Mouse (Mus musculus) brain, embryonic 14.5 days (tissue): ENCODE data around the gene Rgma.

Experiments used
- CTCF ChIP-seq: fragments of 200-500 bp; IDR thresholded peaks from 2 replicates; pipeline ENCODE4 v1.5.1; 2012; ENCODE audit warnings: inconsistent platforms, mild to moderate bottlenecking, moderate library complexity, borderline replicate concordance; ENCODE audit not compliant: insufficient read depth, insufficient read length; ENCODE audit errors: extremely low read depth
- POLR2A ChIP-seq: fragments of 200-500 bp; IDR thresholded peaks from 2 replicates; pipeline ENCODE4 v1.6.1; 2012; ENCODE audit warnings: mild to moderate bottlenecking, inconsistent platforms, borderline replicate concordance; ENCODE audit not compliant: poor library complexity, insufficient read depth, insufficient read length, severe bottlenecking; ENCODE audit errors: extremely low read depth

DNA sequence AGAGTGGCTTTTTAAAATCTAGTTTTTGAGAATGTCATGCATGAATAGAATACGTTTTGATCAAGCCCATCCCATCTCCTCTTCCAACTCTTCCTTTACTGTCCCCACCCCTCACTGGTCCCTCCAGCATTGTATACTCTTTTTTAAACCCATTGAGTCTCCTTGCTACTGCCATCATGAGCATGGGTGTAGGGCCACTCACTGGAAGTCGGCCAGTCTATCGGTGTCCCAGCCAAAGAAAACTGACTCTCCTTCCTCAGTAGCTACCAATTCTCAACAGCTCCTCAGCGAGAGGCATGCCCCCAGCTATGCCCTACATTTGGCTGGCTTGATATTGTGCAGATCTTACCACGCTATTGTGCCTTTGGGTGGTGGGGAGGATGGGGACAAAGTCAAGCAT is 47.7 kb upstream of the Rgma start:
- no peak for TF ChIP-seq CTCF
- TF ChIP-seq POLR2A: no peak
